ENCODE assay signal across 13 mouse cellular contexts in genomic region chr1:130342429-130342828, GRCm38 (mm10).
DNase-seq lines count a peak whose midpoint lies in the region; ATAC-seq and TF ChIP-seq lines count a peak whose summit lies in the region.
"Had no signal": no experiment of that assay in that cellular context is flagged by ENCODE, and none has a peak within 500 bp of the region (broad histone marks: within the 10 kb centered on the region; RNA-seq: fewer than 3 reads in every experiment).

No protein-coding gene starts in this region.

- H3K9ac ChIP-seq in stomach, postnatal 0 days (ENCODE audit: low read length): no peak overlapping the region
- H3K9ac ChIP-seq: forebrain, postnatal 0 days had no signal

- H3K4me3 ChIP-seq in stomach, postnatal 0 days (ENCODE audit: low read depth, low read length): no peak overlapping the region

- H3K27ac ChIP-seq in stomach, postnatal 0 days (replicated peaks): no peak overlapping the region

- TF ChIP-seq EP300 in stomach, postnatal 0 days (optimal IDR thresholded peaks at IDR 0.05): no peak

- no peaks in the 10 kb centered on the region for H3K36me3 ChIP-seq in stomach, postnatal 0 days (ENCODE audit: control insufficient read depth, insufficient read depth, low read length)

- peak; percentile 12 for DNase-seq in embryo, embryonic 11 days
- DNase-seq in embryo, embryonic 10 days (ENCODE audit: low spot score): no peak
- DNase-seq in retina, postnatal 1 day: peak; percentile 5
- DNase-seq in retina, embryonic 14.5 days (ENCODE audit: low spot score): no peak
- DNase-seq in stomach, postnatal 0 days (ENCODE audit: low spot score): no peak
- no peak for DNase-seq in layer of hippocampus, postnatal 10 days (ENCODE audit: low spot score in 2 of 2)
- no peak for DNase-seq in adrenal gland, postnatal 36 days
- DNase-seq: cerebellum, postnatal 10 days; forebrain, postnatal 0 days; kidney, postnatal 25 days; lung, postnatal 14 days had no signal

- H3K4me1 ChIP-seq in stomach, postnatal 0 days (replicated peaks; ENCODE audit: control insufficient read depth, insufficient read depth): no peaks in the 10 kb centered on the region

- WGBS in stomach, postnatal 0 days: 79% methylated on average over 9 of the region's 9 CpGs

- H3K27me3 ChIP-seq in stomach, postnatal 0 days (ENCODE audit: control insufficient read depth, insufficient read depth, low read length): no peaks in the 10 kb centered on the region

- H3K9me3 ChIP-seq in stomach, postnatal 0 days (ENCODE audit: control insufficient read depth, low read length): no peaks in the 10 kb centered on the region

- H3K4me2 ChIP-seq in stomach, postnatal 0 days (replicated peaks; ENCODE audit: low read depth): no peak overlapping the region

- peak; percentile 34 for TF ChIP-seq CTCF in stomach, postnatal 0 days (IDR thresholded peaks at IDR 0.05; ENCODE audit: low read depth)

- peak; percentile 36 to 53; a peak in 3 of 4 replicates for ATAC-seq in hematopoietic stem cell, adult 5-6 weeks (replicated peaks in 1 of 2; ENCODE audit: insufficient read depth in 1 of 2, low FRiP score in 2 of 2, low TSS enrichment in 1 of 2, low read depth in 1 of 2, poor library complexity in 2 of 2, severe bottlenecking in 2 of 2)
- ATAC-seq in stomach, postnatal 0 days (ENCODE audit: low FRiP score, low TSS enrichment): no peak
- ATAC-seq: forebrain, postnatal 0 days; inflammation-experienced regulatory T-cells, adult 6 months had no signal

Comparison
In these comparisons a context has a peak if more than half of its experiments do, and no peak if none do; other contexts are left out.
1. DNase-seq: peak in embryo, embryonic 11 days (single experiment) and retina, postnatal 1 day (single experiment); none in embryo, embryonic 10 days (single experiment), retina, embryonic 14.5 days (single experiment), stomach, postnatal 0 days (single experiment), layer of hippocampus, postnatal 10 days (0 of 2) and adrenal gland, postnatal 36 days (0 of 2).